Mouse (Mus musculus) forebrain, embryonic 14.5 days (tissue): Measurements from ENCODE around the gene Iapp. TPM values are rescaled to one million over a fixed set of nuclear protein-coding genes. Genes with fewer than 3 reads are reported as not detected.
"Not testable (repeated sequence)": the region's sequence is repeated elsewhere in the genome, so short reads cannot be mapped to it uniquely, and the experiment has no call there.

Source experiments
- ATAC-seq: fragments of 200-750 bp; cut with Nextera tagmentation; 2 replicates; pipeline ENCODE4 v1.8.0; 2017; ENCODE audit warnings: mild to moderate bottlenecking, moderate library complexity
- DNase-seq: peaks from one replicate; pipeline ENCODE4 v3.0.0-alpha.2; 2015; ENCODE audit warnings: low spot score
- H3K27ac ChIP-seq: fragments of 300-500 bp; sonication (generic); 2 replicates; pipeline ENCODE4 v1.5.1; 2014; ENCODE audit warnings: low read depth, mild to moderate bottlenecking, control low read depth, low read length, moderate library complexity
- H3K27me3 ChIP-seq: fragments of 300-500 bp; sonication (generic); replicated peaks from 2 replicates; pipeline ENCODE4 v1.6.1; 2014; ENCODE audit warnings: low read length, control low read depth, mixed read lengths; ENCODE audit not compliant: control insufficient read depth, insufficient read depth
- H3K36me3 ChIP-seq: fragments of 300-500 bp; sonication (generic); 2 replicates; pipeline ENCODE4 v1.6.1; 2014; ENCODE audit warnings: low read length, control low read depth; ENCODE audit not compliant: control insufficient read depth, insufficient read depth
- H3K4me1 ChIP-seq: fragments of 300-500 bp; sonication (generic); 2 replicates; pipeline ENCODE4 v1.6.1; 2014; ENCODE audit warnings: antibody characterized with exemption, low read length, control low read depth; ENCODE audit not compliant: control insufficient read depth, insufficient read depth
- H3K4me2 ChIP-seq: fragments of 300-500 bp; sonication (generic); 2 replicates; pipeline ENCODE4 v1.6.1; 2014; ENCODE audit warnings: mild to moderate bottlenecking, control low read depth, low read length
- H3K4me3 ChIP-seq: fragments of 300-500 bp; sonication (generic); 2 replicates; pipeline ENCODE4 v1.5.1; 2014; ENCODE audit warnings: low read depth, low read length, control low read depth
- H3K9ac ChIP-seq: fragments of 300-500 bp; sonication (generic); 2 replicates; pipeline ENCODE4 v1.6.1; 2014; ENCODE audit warnings: mild to moderate bottlenecking, low read length, control low read depth, moderate library complexity
- H3K9me3 ChIP-seq: fragments of 300-500 bp; sonication (generic); replicated peaks from 2 replicates; pipeline ENCODE4 v1.6.1; 2016; ENCODE audit warnings: low read length, control low read depth, mixed read lengths; ENCODE audit not compliant: control insufficient read depth
- WGBS: fragments of 180-500 bp; shearing (Covaris S2); extraction: QIAGEN DNeasy Blood & Tissue Kit; methylation state at CpG from one replicate; pipeline ENCODE4 v1.1.7; 2014; 5-methylcytosine and 5-hydroxymethylcytosine counted together
- polyA plus RNA-seq: library from polyadenylated mRNA; unstranded; fragments of >200 nt; fragmentation: Nextera tagmentation; extraction: Ambion mirVana; gene quantifications from 2 replicates; pipeline ENCODE4 v1.2.1, GENCODE M21; 2014

The Iapp gene
- polyA plus RNA-seq, 1 experiment from 2014 or later = 0.71 TPM

DNA sequence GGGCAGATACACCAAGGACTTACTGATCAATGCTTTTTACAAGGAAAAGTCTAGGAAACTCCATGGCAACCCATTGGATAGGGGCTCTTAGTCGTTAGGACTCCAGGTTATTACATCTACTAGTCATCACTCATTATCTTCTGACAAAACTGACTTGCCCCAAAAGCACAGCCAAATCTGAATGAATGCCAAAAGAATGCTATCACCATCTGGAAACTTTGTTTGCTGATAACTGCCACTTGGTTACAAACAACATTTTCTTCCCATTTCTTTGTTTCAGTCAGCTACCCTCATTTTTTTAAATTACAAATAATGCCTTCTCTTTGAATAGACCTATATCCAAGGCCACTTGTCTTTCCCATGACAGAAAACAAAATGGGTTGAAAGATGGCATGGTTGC, 31.0 kb downstream of the Iapp start:
- H3K27ac ChIP-seq = no peak overlapping the region
- no peaks in the 10 kb centered on the region for H3K27me3 ChIP-seq
- no peak overlapping the region for H3K4me2 ChIP-seq
- ATAC-seq (no peak), DNase-seq (no peak)
- no peak overlapping the region for H3K9ac ChIP-seq
- WGBS = 27% methylated on average over 1 of the region's 1 CpGs
- H3K9me3 ChIP-seq = no peaks in the 10 kb centered on the region
- no peaks in the 10 kb centered on the region for H3K4me1 ChIP-seq
- no peaks in the 10 kb centered on the region for H3K36me3 ChIP-seq
- no peak overlapping the region for H3K4me3 ChIP-seq

- Histone ChIP-seq H3K27me3 (no peaks in the 10 kb centered on the region), H3K4me1 (no peaks in the 10 kb centered on the region), H3K4me2 (no peak overlapping the region), H3K4me3 (no peak overlapping the region), H3K36me3 (no peaks in the 10 kb centered on the region), H3K9ac (no peak overlapping the region), H3K9me3 (no peaks in the 10 kb centered on the region), H3K27ac (no peak overlapping the region)
- ATAC-seq (no peak), DNase-seq (no peak)
- 59% methylated on average over 2 of the region's 2 CpGs for WGBS
Measured at GRCm38 (mm10) chr6:142338961-142339360, 40.7 kb downstream of the Iapp start.

DNA sequence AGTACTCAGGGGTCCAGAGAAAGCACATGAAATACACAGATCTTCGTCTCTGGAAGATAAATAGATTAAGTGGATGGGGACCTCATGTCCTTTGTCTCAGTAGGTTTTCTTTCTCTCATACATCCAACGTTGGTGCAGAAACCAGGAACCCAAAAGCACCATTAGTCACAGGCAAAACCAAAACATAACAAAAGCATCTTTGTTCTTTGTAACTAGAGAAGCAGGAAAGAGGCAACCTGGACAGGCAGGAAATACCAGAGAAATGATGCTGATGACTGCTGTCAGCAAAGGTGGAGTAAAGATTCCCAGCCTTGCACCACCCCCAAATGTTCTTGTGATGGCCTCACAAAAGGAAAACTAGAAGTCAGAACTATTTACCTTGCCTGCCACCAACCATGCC, 41.4 kb downstream of the Iapp start:
- no peaks in the 10 kb centered on the region for H3K27me3 ChIP-seq

GRCm38 (mm10) chr6:142343561-142343960, 45.3 kb downstream of the Iapp start:
- no peak for ATAC-seq
- Histone ChIP-seq H3K9ac (no peak overlapping the region), H3K4me3 (no peak overlapping the region), H3K4me2 (no peak overlapping the region), H3K27me3 (no peaks in the 10 kb centered on the region), H3K9me3 (no peaks in the 10 kb centered on the region), H3K4me1 (peaks cover 5% of the 10 kb centered on the region; the same call in 1 of the 2 replicates), H3K27ac (no peak overlapping the region), H3K36me3 (no peaks in the 10 kb centered on the region)
- DNase-seq = peak; percentile 60
- WGBS = 83% methylated on average over 2 of the region's 2 CpGs

More for the DNA sequence above, 41.4 kb downstream of the Iapp start:
- Histone ChIP-seq H3K36me3 (no peaks in the 10 kb centered on the region), H3K4me2 (no peak overlapping the region), H3K4me1 (no peaks in the 10 kb centered on the region), H3K9me3 (no peaks in the 10 kb centered on the region), H3K27ac (no peak overlapping the region), H3K9ac (no peak overlapping the region), H3K4me3 (no peak overlapping the region)
- 51% methylated on average over 2 of the region's 2 CpGs for WGBS
- ATAC-seq (no peak), DNase-seq (no peak)

- Histone ChIP-seq H3K9me3 (no peaks in the 10 kb centered on the region), H3K4me2 (peak within 1 kb of the TSS; percentile 51), H3K4me1 (peaks cover 5% of the 10 kb centered on the region; the same call in 1 of the 2 replicates), H3K27ac (peak within 1 kb of the TSS; percentile 66), H3K4me3 (peak within 1 kb of the TSS; percentile 69), H3K27me3 (no peaks in the 10 kb centered on the region), H3K36me3 (peaks cover 10% of the 10 kb centered on the region; the same call in 1 of the 2 replicates), H3K9ac (peak within 1 kb of the TSS; percentile 65)
- ATAC-seq = peak; percentile 98
- peak; percentile 98 for DNase-seq
- under 1% methylated on average over 48 of the region's 48 CpGs for WGBS
Measured at GRCm38 (mm10) chr6:142345440-142346038, 47.3 kb downstream of the Iapp start, which contains the start of gene Pyroxd1. Gene Pyroxd1, plus strand, starts transcription at chr6:142345654.

DNA sequence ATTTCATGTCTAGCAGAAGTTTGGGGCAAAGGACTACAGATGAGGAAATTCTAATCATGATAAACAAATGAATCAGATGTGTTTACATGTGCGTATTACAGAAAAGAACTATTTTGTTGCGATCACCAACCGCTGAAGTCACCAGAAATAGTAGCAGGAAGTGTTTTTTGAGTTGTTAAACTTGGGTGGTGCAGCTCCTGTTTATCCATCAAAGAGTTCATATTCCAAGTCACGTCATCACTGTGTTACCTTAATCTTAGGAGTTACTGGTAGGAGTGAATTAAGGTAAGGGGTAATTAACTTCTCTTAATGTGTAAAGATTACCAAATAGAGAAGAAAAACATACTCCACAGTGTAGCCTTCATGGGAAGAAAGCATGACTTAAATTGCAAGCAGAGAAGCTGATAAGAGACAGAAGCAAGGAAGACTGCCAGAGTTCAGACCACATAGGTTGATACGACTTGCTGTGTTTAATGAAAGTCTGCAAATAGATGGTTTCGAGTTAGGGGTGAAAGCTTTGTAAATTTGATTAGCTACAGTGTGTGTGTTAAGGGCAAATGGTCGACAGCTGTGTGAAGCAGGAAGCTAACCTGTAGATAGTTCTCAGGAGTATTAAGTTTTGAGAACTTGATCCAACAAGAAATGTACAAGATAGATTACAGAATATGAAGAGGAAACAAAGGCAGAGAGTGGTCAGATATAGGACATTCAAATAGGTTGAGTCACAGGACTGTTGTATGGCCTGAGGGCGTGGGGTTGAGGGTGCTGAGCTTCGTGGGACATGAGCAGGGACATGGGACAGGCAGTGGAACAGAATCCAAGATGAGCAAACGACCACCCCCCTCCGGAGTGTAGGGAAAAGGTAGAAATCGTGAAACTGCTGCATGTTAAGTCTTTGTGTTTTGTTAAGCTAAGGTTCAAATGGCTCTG, 48.2 kb downstream of the Iapp start:
- H3K4me2 ChIP-seq = peak overlapping the region; percentile 51
- ATAC-seq (no peak), DNase-seq (no peak)
- H3K4me1 ChIP-seq = peaks cover 5% of the 10 kb centered on the region; the same call in 1 of the 2 replicates
- no peak overlapping the region for H3K27ac ChIP-seq
- H3K9ac ChIP-seq = peak overlapping the region; percentile 65
- no peaks in the 10 kb centered on the region for H3K27me3 ChIP-seq
- no peaks in the 10 kb centered on the region for H3K9me3 ChIP-seq
- H3K4me3 ChIP-seq = peak overlapping the region; percentile 69
- H3K36me3 ChIP-seq = peaks cover 19% of the 10 kb centered on the region
- 64% methylated on average over 12 of the region's 12 CpGs for WGBS

DNA sequence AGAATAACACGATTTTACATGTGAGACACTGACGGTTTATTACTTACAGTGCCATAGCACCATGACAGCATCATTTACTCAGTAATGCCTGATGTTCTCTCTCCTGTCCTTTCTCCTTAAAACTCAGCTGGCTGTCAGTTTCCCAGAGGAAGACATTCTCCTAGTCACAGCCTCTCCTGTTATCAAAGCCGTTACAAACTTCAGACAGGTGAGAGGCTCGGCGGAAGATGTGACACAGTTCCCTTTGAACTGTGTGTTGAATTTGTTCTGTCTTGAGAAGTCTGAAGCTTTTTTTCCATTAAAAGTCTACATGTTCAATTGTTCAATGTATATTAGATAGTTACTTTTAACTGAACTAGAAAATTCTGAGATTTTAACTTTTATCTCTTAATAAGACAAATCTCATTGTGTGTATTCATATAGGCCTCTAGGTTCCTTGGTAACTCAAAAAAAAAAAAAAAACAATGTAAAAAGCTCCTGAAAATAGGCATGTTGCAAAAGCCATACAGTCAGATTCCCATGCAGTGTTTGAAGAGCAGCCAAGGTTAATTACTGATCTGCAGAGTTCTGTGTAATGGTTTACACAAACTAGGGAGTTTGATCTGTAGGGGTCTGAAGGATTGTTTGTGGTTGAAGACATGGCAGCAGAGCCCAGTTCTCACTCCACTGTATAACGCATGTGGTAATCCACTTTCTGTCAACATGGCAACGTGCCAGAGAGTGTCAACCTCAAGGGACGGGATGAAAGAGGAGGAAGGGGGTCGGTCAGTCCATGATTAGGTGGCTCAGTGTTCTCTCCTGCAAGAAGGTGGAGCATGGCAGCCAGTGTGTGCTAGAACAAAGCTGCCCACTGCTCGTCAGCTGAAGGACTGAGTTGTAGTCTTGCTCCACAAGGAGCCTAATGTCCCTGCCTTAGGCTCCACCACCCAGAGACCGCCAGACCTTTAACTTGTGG, 49.5 kb downstream of the Iapp start:
- peak; percentile 14 for DNase-seq
- Histone ChIP-seq H3K4me2 (no peak overlapping the region), H3K9ac (no peak overlapping the region), H3K27me3 (no peaks in the 10 kb centered on the region), H3K9me3 (no peaks in the 10 kb centered on the region), H3K36me3 (peaks cover 30% of the 10 kb centered on the region), H3K27ac (no peak overlapping the region), H3K4me1 (peaks cover 5% of the 10 kb centered on the region; the same call in 1 of the 2 replicates), H3K4me3 (no peak overlapping the region)
- no peak for ATAC-seq
- 75% methylated on average over 11 of the region's 11 CpGs for WGBS

DNA sequence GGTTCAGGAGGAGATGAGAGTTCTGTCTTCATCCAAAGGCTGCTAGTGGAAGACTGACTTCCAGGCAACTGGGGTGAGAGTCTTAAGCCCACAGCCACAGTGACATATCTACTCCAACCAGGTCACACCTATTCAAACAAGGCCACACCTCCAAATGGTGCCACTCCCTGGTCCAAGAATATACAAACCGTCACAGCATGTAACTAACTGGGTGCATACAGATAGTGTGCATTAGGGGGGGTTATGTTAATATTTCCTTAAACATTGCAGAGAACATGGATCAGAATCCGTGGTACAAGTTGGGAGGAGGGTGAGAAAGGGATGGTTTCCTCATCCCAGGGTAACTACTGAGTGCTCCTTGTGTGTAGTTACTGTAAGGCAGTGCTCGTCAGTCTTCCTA, 53.9 kb downstream of the Iapp start:
- H3K27me3 ChIP-seq, ATAC-seq, H3K4me2 ChIP-seq, H3K4me3 ChIP-seq, H3K4me1 ChIP-seq, H3K9ac ChIP-seq, H3K9me3 ChIP-seq, DNase-seq, H3K27ac ChIP-seq: not testable (repeated sequence)
- 88% methylated on average over 3 of the region's 3 CpGs for WGBS
- peaks cover 64% of the 10 kb centered on the region for H3K36me3 ChIP-seq
